Mouse (Mus musculus): ENCODE results near the gene Ssr3. TPM values are rescaled to one million over a fixed set of nuclear protein-coding genes. Genes with fewer than 3 reads are reported as not detected.
"Not testable (repeated sequence)": the region's sequence is repeated elsewhere in the genome, so short reads cannot be mapped to it uniquely, and the experiment has no call there.

Ssr3 gene
- polyA plus RNA-seq, 1 experiment from 2014 or later: 124 TPM

DNA sequence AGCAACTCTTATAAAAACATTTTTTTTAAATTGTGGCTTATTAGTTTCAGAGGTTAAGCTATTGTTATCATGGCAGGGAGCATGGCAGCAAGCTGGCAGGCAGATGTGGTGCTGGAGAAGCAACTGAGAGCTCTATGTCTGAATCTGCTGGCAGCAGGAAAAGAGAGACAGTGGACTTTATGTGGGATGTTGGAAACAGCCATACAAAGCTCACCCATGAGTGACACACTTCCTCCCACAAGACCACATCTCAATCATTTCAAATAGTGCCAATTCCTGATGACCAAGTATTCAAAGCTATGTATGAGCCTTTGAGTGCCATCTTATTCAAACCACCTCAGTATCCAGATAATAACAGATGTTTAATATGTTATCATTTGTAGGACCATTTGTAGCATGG lies 15.5 kb upstream of the Ssr3 start:
- Histone ChIP-seq H3K9me3 (replicated peaks; ENCODE audit: control insufficient read depth, low read length) (no peaks in the 10 kb centered on the region), H3K27ac (ENCODE audit: low read length) (no peak overlapping the region), H3K4me3 (ENCODE audit: low read depth, low read length) (no peak overlapping the region), H3K36me3 (ENCODE audit: control insufficient read depth, insufficient read depth) (no peaks in the 10 kb centered on the region), H3K4me1 (ENCODE audit: control insufficient read depth, low read depth, low read length) (no peaks in the 10 kb centered on the region), H3K9ac (ENCODE audit: low read depth, low read length) (no peak overlapping the region), H3K4me2 (ENCODE audit: low read depth, low read length) (no peak overlapping the region), H3K27me3 (ENCODE audit: control insufficient read depth, insufficient read depth, low read depth, low read length) (no peaks in the 10 kb centered on the region)
- ATAC-seq (ENCODE audit: low read depth): no peak

DNA sequence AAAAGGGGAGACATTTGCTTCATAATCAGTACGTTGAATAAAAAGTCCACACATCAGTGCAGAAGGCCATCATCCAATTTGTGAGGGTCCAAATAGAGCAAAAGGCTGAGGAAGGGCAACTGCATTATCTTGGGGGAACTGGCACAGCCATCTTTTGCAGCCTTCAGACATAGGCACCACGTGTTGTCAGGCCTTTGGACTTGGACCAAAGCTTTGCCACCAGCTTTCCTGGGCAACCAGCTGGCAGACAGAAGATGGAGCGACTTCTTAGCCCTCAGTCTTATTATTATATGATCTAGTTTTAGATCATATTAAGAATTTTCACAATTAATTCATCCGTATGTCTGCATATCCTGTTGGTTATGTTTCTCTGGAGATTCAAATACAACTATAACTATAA lies 13.4 kb upstream of the Ssr3 start:
- no peaks in the 10 kb centered on the region for H3K4me1 ChIP-seq (ENCODE audit: control insufficient read depth, low read depth, low read length)
- no peaks in the 10 kb centered on the region for H3K9me3 ChIP-seq (replicated peaks; ENCODE audit: control insufficient read depth, low read length)
- H3K9ac ChIP-seq (ENCODE audit: low read depth, low read length): no peak overlapping the region
- no peak for ATAC-seq (ENCODE audit: low read depth)
- no peak overlapping the region for H3K4me3 ChIP-seq (ENCODE audit: low read depth, low read length)
- no peak overlapping the region for H3K4me2 ChIP-seq (ENCODE audit: low read depth, low read length)
- H3K27me3 ChIP-seq (ENCODE audit: control insufficient read depth, insufficient read depth, low read depth, low read length): no peaks in the 10 kb centered on the region
- H3K36me3 ChIP-seq (ENCODE audit: control insufficient read depth, insufficient read depth): no peaks in the 10 kb centered on the region
- H3K27ac ChIP-seq (ENCODE audit: low read length): no peak overlapping the region
- WGBS (ENCODE audit: insufficient replicate concordance): 54% methylated on average over 4 of the region's 4 CpGs

DNA sequence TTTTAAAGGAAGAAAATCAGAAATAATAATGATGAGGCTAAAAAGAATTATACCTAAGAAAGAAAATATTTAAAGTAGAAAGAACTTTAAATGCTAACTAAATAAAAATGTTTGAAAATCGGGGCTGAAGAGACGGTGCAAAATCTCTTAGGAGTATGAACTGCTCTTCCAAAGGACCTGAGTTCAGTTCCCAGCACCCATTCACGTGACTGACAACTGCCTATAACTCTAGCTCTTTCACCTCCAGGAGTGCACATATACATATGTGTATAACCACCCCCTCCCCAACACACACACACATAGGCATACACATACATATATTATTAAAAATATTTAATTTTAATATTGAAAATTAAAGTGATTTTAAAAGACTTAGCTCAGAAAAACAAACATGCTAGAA lies 5.1 kb upstream of the Ssr3 start:
- H3K4me3 ChIP-seq (ENCODE audit: low read depth, low read length): no peak overlapping the region
- no peak for ATAC-seq (ENCODE audit: low read depth)
- H3K9ac ChIP-seq (ENCODE audit: low read depth, low read length): no peak overlapping the region
- no peaks in the 10 kb centered on the region for H3K27me3 ChIP-seq (ENCODE audit: control insufficient read depth, insufficient read depth, low read depth, low read length)
- H3K27ac ChIP-seq (ENCODE audit: low read length): no peak overlapping the region
- H3K4me2 ChIP-seq (ENCODE audit: low read depth, low read length): no peak overlapping the region
- no peaks in the 10 kb centered on the region for H3K4me1 ChIP-seq (ENCODE audit: control insufficient read depth, low read depth, low read length)
- WGBS (ENCODE audit: insufficient replicate concordance): 74% methylated on average over 3 of the region's 3 CpGs
- H3K36me3 ChIP-seq (ENCODE audit: control insufficient read depth, insufficient read depth): no peaks in the 10 kb centered on the region
- H3K9me3 ChIP-seq (replicated peaks; ENCODE audit: control insufficient read depth, low read length): no peaks in the 10 kb centered on the region

DNA sequence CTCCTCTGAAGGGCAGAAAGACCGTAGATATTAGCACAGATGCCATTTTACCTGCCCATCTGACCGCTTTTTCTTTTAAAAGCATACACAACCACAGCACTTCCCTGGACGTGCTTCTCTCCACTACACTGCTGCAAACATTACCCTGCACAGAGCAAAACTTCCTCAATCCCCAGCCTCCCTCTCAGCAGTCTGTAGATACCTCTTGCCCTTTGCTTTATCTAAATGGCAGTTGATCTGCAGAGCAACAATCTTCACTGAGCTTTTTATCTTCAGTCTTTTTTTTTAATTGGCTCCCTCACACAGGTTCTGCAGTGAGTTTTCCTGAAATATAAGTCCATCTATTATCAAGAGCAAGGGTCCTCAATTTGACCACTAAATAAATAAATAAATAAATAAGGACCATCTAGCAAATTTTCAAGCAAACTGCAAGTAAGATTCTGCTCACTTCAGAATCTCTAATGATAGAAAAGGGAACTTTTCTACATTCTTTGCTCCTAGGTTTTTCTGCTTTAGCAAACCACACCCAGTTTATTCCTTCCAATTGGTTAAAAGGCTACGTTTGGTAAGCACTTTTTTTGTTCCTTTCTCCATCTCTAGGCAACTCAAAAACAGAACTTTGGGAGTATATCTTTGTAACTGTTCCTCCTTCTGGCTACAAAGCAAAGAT lies 4.5 kb upstream of the Ssr3 start:
- H3K27ac ChIP-seq (ENCODE audit: low read length): no peak overlapping the region
- H3K9ac ChIP-seq (ENCODE audit: low read depth, low read length): no peak overlapping the region
- no peak overlapping the region for H3K4me3 ChIP-seq (ENCODE audit: low read depth, low read length)
- H3K4me1 ChIP-seq (ENCODE audit: control insufficient read depth, low read depth, low read length): no peaks in the 10 kb centered on the region
- no peak overlapping the region for H3K4me2 ChIP-seq (ENCODE audit: low read depth, low read length)
- no peak for ATAC-seq (ENCODE audit: low read depth)
- WGBS (ENCODE audit: insufficient replicate concordance): 37% methylated on average over 4 of the region's 4 CpGs
- no peaks in the 10 kb centered on the region for H3K9me3 ChIP-seq (replicated peaks; ENCODE audit: control insufficient read depth, low read length)
- no peaks in the 10 kb centered on the region for H3K27me3 ChIP-seq (ENCODE audit: control insufficient read depth, insufficient read depth, low read depth, low read length)
- H3K36me3 ChIP-seq (ENCODE audit: control insufficient read depth, insufficient read depth): no peaks in the 10 kb centered on the region

DNA sequence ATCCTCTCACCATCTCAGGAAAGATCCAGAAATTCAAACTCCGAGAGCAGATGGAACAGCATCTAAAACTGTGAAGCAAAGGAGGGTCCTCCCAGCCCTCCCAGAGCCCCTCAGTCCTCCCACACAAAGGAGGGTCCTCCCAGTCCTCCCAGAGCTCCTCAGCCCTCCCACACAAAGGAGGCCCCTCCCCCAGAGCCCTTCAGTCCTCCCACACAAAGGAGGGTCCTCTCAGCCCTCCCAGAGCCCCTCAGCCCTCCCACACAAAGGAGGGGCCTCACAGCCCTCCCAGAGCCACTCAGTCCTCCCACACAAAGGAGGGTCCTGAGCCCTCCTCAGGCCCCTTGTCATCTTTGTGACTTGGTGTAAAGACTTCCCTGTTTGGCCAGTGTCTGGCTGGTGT lies 2.7 kb upstream of the Ssr3 start:
- H3K27me3 ChIP-seq (ENCODE audit: control insufficient read depth, insufficient read depth, low read depth, low read length); ATAC-seq (ENCODE audit: low read depth); H3K4me2 ChIP-seq (ENCODE audit: low read depth, low read length); H3K4me1 ChIP-seq (ENCODE audit: control insufficient read depth, low read depth, low read length); H3K36me3 ChIP-seq (ENCODE audit: control insufficient read depth, insufficient read depth); H3K9ac ChIP-seq (ENCODE audit: low read depth, low read length); H3K9me3 ChIP-seq (replicated peaks; ENCODE audit: control insufficient read depth, low read length); H3K27ac ChIP-seq (ENCODE audit: low read length); H3K4me3 ChIP-seq (ENCODE audit: low read depth, low read length): not testable (repeated sequence)
- 89% methylated on average over 1 of the region's 1 CpGs for WGBS (ENCODE audit: insufficient replicate concordance)

DNA sequence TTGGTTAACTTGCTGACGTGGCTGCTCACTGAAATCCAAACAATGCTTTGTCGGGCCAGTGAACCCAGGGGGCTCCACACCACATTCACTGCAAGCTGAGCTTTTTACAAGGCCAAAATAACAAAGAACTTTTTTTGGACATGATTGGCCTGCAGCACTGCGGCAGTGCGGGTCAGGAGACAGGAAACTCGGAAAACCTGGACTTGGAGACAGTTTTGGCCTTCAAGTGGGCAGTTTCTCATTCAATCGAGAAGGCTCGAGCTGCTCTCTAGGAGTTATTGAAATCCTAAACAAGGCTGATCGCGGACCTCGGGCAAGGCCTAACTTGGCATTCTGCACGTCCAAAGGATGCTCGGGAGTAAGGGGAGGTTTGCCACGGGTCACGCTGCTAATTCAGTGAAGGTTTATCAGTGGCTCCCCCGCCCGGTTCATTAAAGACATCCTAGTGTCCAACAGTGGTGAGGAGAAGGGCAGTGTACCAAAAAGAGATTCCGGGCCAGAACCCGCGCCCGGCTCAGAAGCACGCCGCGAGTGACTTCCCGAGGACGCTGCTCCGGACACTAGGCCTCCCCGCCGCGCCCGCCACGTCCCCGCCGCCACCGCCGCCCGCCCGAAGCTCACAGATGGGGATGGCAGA lies 521 bp downstream of the Ssr3 start:
- peak; percentile 49 for ATAC-seq (ENCODE audit: low read depth)
- peaks cover 4% of the 10 kb centered on the region for H3K4me1 ChIP-seq (ENCODE audit: control insufficient read depth, low read depth, low read length)
- peak overlapping the region; percentile 85 for H3K4me3 ChIP-seq (ENCODE audit: low read depth, low read length)
- H3K4me2 ChIP-seq (ENCODE audit: low read depth, low read length): peak overlapping the region; percentile 68
- peaks cover 19% of the 10 kb centered on the region for H3K36me3 ChIP-seq (ENCODE audit: control insufficient read depth, insufficient read depth)
- H3K9ac ChIP-seq (ENCODE audit: low read depth, low read length): peak overlapping the region; percentile 89
- H3K9me3 ChIP-seq (replicated peaks; ENCODE audit: control insufficient read depth, low read length): no peaks in the 10 kb centered on the region
- peak overlapping the region; percentile 54 for H3K27ac ChIP-seq (ENCODE audit: low read length)
- H3K27me3 ChIP-seq (ENCODE audit: control insufficient read depth, insufficient read depth, low read depth, low read length): no peaks in the 10 kb centered on the region
- under 1% methylated on average over 36 of the region's 37 CpGs for WGBS (ENCODE audit: insufficient replicate concordance)

DNA sequence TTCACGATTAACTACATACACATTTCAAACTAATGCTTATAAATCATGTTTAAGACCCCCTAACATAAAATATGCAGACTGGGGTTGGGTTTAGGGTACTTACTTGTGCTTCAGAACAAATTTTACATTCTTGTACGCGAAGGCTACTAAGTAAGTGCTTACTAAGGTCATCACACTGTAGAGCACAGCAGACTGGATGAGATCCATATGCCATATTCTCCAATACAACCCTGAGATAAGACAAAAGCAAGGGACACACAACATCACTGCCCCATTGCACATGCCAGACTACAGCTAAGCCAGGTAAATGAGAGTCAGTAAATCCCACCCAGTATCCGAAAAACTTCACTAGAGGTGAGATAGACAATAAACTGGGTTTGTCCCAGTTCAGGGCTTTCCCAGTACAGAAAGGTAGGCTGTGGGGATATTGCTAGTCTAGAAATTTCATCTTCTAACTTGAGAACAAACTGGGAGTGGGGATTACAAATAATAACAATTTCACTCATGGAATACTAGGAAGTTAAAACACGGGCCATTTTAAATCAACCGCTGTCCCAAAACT lies 1.1 kb downstream of the Ssr3 start:
- WGBS (ENCODE audit: insufficient replicate concordance): 40% methylated on average over 6 of the region's 6 CpGs
- H3K36me3 ChIP-seq (ENCODE audit: control insufficient read depth, insufficient read depth): peaks cover 25% of the 10 kb centered on the region
- H3K4me2 ChIP-seq (ENCODE audit: low read depth, low read length): peak overlapping the region; percentile 68
- H3K4me1 ChIP-seq (ENCODE audit: control insufficient read depth, low read depth, low read length): peaks cover 4% of the 10 kb centered on the region
- peak overlapping the region; percentile 85 for H3K4me3 ChIP-seq (ENCODE audit: low read depth, low read length)
- no peaks in the 10 kb centered on the region for H3K27me3 ChIP-seq (ENCODE audit: control insufficient read depth, insufficient read depth, low read depth, low read length)
- H3K27ac ChIP-seq (ENCODE audit: low read length): peak overlapping the region; percentile 54
- no peaks in the 10 kb centered on the region for H3K9me3 ChIP-seq (replicated peaks; ENCODE audit: control insufficient read depth, low read length)
- no peak for ATAC-seq (ENCODE audit: low read depth)
- H3K9ac ChIP-seq (ENCODE audit: low read depth, low read length): peak overlapping the region; percentile 89

DNA sequence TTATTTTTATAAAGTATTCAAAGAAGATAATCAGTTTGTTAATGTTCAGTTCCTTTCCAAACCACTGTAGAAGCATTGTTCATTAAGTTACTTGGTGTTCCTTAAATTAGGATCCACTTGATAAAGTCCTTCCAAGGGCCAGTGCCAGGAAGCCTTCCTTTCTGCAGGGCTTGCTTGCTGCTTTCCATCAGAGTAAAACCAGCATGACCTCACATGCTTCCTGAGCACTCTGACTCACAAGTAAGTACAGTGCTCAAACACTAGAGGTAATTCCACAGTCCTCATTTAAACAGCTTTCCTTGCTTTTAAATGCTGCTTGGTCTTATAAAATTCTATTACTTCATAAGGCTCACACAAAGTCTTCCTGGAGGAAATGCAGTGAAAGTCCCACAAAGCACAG lies 6.7 kb downstream of the Ssr3 start:
- no peak for ATAC-seq (ENCODE audit: low read depth)
- Histone ChIP-seq H3K27me3 (ENCODE audit: control insufficient read depth, insufficient read depth, low read depth, low read length) (no peaks in the 10 kb centered on the region), H3K4me3 (ENCODE audit: low read depth, low read length) (no peak overlapping the region), H3K9me3 (replicated peaks; ENCODE audit: control insufficient read depth, low read length) (no peaks in the 10 kb centered on the region), H3K27ac (ENCODE audit: low read length) (no peak overlapping the region), H3K4me1 (ENCODE audit: control insufficient read depth, low read depth, low read length) (no peaks in the 10 kb centered on the region; the same call in 1 of the 2 replicates), H3K4me2 (ENCODE audit: low read depth, low read length) (no peak overlapping the region), H3K9ac (ENCODE audit: low read depth, low read length) (no peak overlapping the region), H3K36me3 (ENCODE audit: control insufficient read depth, insufficient read depth) (peaks cover 35% of the 10 kb centered on the region)

DNA sequence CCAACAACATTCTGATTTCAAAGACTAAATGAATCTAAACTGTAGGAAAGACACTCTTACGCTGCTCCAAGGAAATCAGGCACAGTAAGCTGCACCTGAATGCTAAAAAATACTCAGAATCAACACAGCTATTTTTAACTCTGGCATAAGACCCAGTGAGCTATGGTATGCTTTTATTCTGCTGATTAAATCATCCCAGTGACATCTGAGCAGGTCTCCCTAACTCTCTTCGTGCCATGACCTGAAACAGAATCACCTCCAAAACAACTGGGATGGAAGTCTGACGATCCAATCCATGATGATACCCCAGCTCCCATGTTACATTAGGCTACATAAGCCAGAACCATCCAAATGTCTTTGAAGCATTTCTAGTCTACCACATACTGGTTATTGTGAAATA lies 8.0 kb downstream of the Ssr3 start:
- H3K4me2 ChIP-seq (ENCODE audit: low read depth, low read length): no peak overlapping the region
- H3K4me1 ChIP-seq (ENCODE audit: control insufficient read depth, low read depth, low read length): no peaks in the 10 kb centered on the region
- H3K9ac ChIP-seq (ENCODE audit: low read depth, low read length): no peak overlapping the region
- H3K9me3 ChIP-seq (replicated peaks; ENCODE audit: control insufficient read depth, low read length): no peaks in the 10 kb centered on the region
- H3K4me3 ChIP-seq (ENCODE audit: low read depth, low read length): no peak overlapping the region
- no peaks in the 10 kb centered on the region for H3K27me3 ChIP-seq (ENCODE audit: control insufficient read depth, insufficient read depth, low read depth, low read length)
- WGBS (ENCODE audit: insufficient replicate concordance): 88% methylated on average over 3 of the region's 3 CpGs
- no peak overlapping the region for H3K27ac ChIP-seq (ENCODE audit: low read length)
- no peak for ATAC-seq (ENCODE audit: low read depth)
- peaks cover 39% of the 10 kb centered on the region for H3K36me3 ChIP-seq (ENCODE audit: control insufficient read depth, insufficient read depth)

Data from liver, embryonic 16.5 days (tissue).